Comparison of ENCODE assay signal across 8 mouse cellular contexts in genomic region chr11:70220323-70220722, GRCm38 (mm10). TPM values are rescaled to one million over a fixed set of nuclear protein-coding genes. Genes with fewer than 3 reads are reported as not detected.
A peak's percentile ranks its signal among the peaks of the same experiment; 100 is the strongest.
DNase-seq lines count a peak whose midpoint lies in the region; ATAC-seq and TF ChIP-seq lines count a peak whose summit lies in the region.

No protein-coding gene starts in this region.

- H3K4me1 ChIP-seq in neural tube, embryonic 11.5 days (ENCODE audit: control insufficient read depth, insufficient read depth, low read length): peaks cover 17% of the 10 kb centered on the region
- peaks cover 23% of the 10 kb centered on the region for H3K4me1 ChIP-seq in hindbrain, postnatal 0 days (ENCODE audit: insufficient read depth, low read length)

- peak overlapping the region; percentile 50 for H3K4me3 ChIP-seq in neural tube, embryonic 11.5 days (ENCODE audit: low read depth, low read length)
- peak overlapping the region; percentile 54 for H3K4me3 ChIP-seq in hindbrain, postnatal 0 days (ENCODE audit: low read length)
- H3K4me3 ChIP-seq in myocyte: peak overlapping the region; percentile 59

- H3K36me3 ChIP-seq in neural tube, embryonic 11.5 days (ENCODE audit: control insufficient read depth, insufficient read depth, low read length): no peaks in the 10 kb centered on the region
- peaks cover 3% of the 10 kb centered on the region; the same call in 1 of the 2 replicates for H3K36me3 ChIP-seq in hindbrain, postnatal 0 days (ENCODE audit: insufficient read depth, low read length)
- no peaks in the 10 kb centered on the region for H3K36me3 ChIP-seq in myocyte (ENCODE audit: control insufficient read depth, insufficient read depth)

- no peak for TF ChIP-seq POLR2A in myocyte (IDR thresholded peaks at IDR 0.05; ENCODE audit: insufficient read length, low read depth)

- peak overlapping the region; percentile 0 for H3ac ChIP-seq in myocyte (ENCODE audit: control insufficient read depth, insufficient read length)

- peak; percentile 65 for DNase-seq in cerebellum, adult 11 months
- DNase-seq in neural tube, embryonic 11.5 days (ENCODE audit: low spot score): no peak
- no peak for DNase-seq in neural tube, embryonic 10.5 days (ENCODE audit: extremely low spot score, low spot score)
- no peak for DNase-seq in hindbrain, postnatal 0 days (ENCODE audit: low spot score)
- DNase-seq in B cell, adult 2 months: no peak
- DNase-seq in gastrocnemius, postnatal 4 days (ENCODE audit: low spot score in 2 of 2): no peak

- no peak for TF ChIP-seq CTCF in hindbrain, postnatal 0 days (IDR thresholded peaks at IDR 0.05; ENCODE audit: low read depth)

- peaks cover 21% of the 10 kb centered on the region for H3K27me3 ChIP-seq in neural tube, embryonic 11.5 days (ENCODE audit: control insufficient read depth, insufficient read depth, low read length)
- H3K27me3 ChIP-seq in hindbrain, postnatal 0 days (ENCODE audit: insufficient read depth, low read length): no peaks in the 10 kb centered on the region
- no peaks in the 10 kb centered on the region for H3K27me3 ChIP-seq in myocyte (ENCODE audit: control insufficient read depth, insufficient read depth, insufficient read length)

- ATAC-seq in cerebellum, adult (ENCODE audit: insufficient number of reproducible peaks, low FRiP score, low TSS enrichment): no peak
- ATAC-seq in neural tube, embryonic 11.5 days (ENCODE audit: insufficient read depth, low FRiP score, low TSS enrichment): no peak; the same call in 1 of the 2 replicates
- ATAC-seq in hindbrain, postnatal 0 days: peak; percentile 1; the same call in 1 of the 2 replicates

- no peaks in the 10 kb centered on the region for H3K79me2 ChIP-seq in myocyte (ENCODE audit: control insufficient read depth, insufficient read depth)

- peak overlapping the region; percentile 72 for H3K27ac ChIP-seq in neural tube, embryonic 11.5 days (ENCODE audit: low read depth, low read length)
- H3K27ac ChIP-seq in hindbrain, postnatal 0 days: peak overlapping the region; percentile 82

- under 1% methylated on average over 24 of the region's 24 CpGs for WGBS in neural tube, embryonic 11.5 days
- under 1% methylated on average over 24 of the region's 24 CpGs for WGBS in hindbrain, postnatal 0 days

- H3K9ac ChIP-seq in neural tube, embryonic 11.5 days (ENCODE audit: low read length): peak overlapping the region; percentile 86
- H3K9ac ChIP-seq in hindbrain, postnatal 0 days (replicated peaks; ENCODE audit: low read length): peak overlapping the region; percentile 68

- H3K4me2 ChIP-seq in neural tube, embryonic 11.5 days (ENCODE audit: low read depth): peak overlapping the region; percentile 92
- peak overlapping the region; percentile 67 for H3K4me2 ChIP-seq in hindbrain, postnatal 0 days (ENCODE audit: low read depth, low read length)
- peak overlapping the region; percentile 100 for H3K4me2 ChIP-seq in myocyte (ENCODE audit: low read depth)

- H3K9me3 ChIP-seq in neural tube, embryonic 11.5 days (ENCODE audit: control insufficient read depth, low read length): no peaks in the 10 kb centered on the region
- no peaks in the 10 kb centered on the region for H3K9me3 ChIP-seq in hindbrain, postnatal 0 days (ENCODE audit: low read length)

TF ChIP-seq in myocyte, 11 proteins besides CTCF, POLR2A, EP300 and RAD21:
- TF ChIP-seq POLR2AphosphoS2 (IDR thresholded peaks at IDR 0.05; ENCODE audit: insufficient read length, low read depth) (no peak), CEBPB (IDR thresholded peaks at IDR 0.05; ENCODE audit: insufficient read depth, poor library complexity, severe bottlenecking) (no peak), USF1 (IDR thresholded peaks at IDR 0.05; ENCODE audit: low read depth) (no peak), MYOD1 (IDR thresholded peaks at IDR 0.05; ENCODE audit: control insufficient read depth in 1 of 3, insufficient read length in 2 of 3, low read depth in 2 of 3) (no peak), E2F4 (IDR thresholded peaks at IDR 0.05; ENCODE audit: insufficient read depth) (no peak), MYOG (IDR thresholded peaks at IDR 0.05; ENCODE audit: control insufficient read depth in 1 of 3, insufficient read depth in 1 of 3, insufficient read length in 2 of 3, low read depth in 2 of 3) (no peak), TCF3 (IDR thresholded peaks at IDR 0.05; ENCODE audit: insufficient read length, low read depth) (no peak), MAX (IDR thresholded peaks at IDR 0.05; ENCODE audit: low read depth) (no peak), SRF (IDR thresholded peaks at IDR 0.05; ENCODE audit: control insufficient read depth, insufficient read length, low read depth) (no peak), REST (IDR thresholded peaks at IDR 0.05; ENCODE audit: insufficient read depth, insufficient read length) (no peak), TCF12 (IDR thresholded peaks at IDR 0.05; ENCODE audit: insufficient read depth, poor library complexity, severe bottlenecking) (no peak)

RNA-seq across cellular contexts. Expression of gene Slc16a13, which starts 0.5 kb away (rescaled TPM):
- 14.3 and 16.9 TPM in 2 replicates for polyA plus RNA-seq in neural tube, embryonic 11.5 days (2014; fragmentation: Nextera tagmentation; extraction: Ambion mirVana)
- 15.3 and 17.2 TPM in 2 replicates for total RNA-seq in hindbrain, postnatal 0 days (2014; rRNA removed)
- 9.4 and 10.8 TPM in 2 replicates for polyA plus RNA-seq in hindbrain, postnatal 0 days (2015; fragmentation: Nextera tagmentation; extraction: Ambion mirVana)
- polyA plus RNA-seq in myocyte (2012; fragmentation: generic; extraction: Trizol): 4.8 TPM
- 1 to 10 TPM; 2.6 to 3.2 TPM for total RNA-seq in gastrocnemius, postnatal 4 days (2021)

RNA-seq across cellular contexts. Expression of gene Slc16a11, which starts 7.8 kb away (rescaled TPM):
- polyA plus RNA-seq in neural tube, embryonic 11.5 days (2014; fragmentation: Nextera tagmentation; extraction: Ambion mirVana): 0.27 and 0.50 TPM in 2 replicates
- 13.4 and 23.7 TPM in 2 replicates for total RNA-seq in hindbrain, postnatal 0 days (2014; rRNA removed)
- polyA plus RNA-seq in hindbrain, postnatal 0 days (2015; fragmentation: Nextera tagmentation; extraction: Ambion mirVana): 12.9 and 14.3 TPM in 2 replicates
- polyA plus RNA-seq in myocyte (2012; fragmentation: generic; extraction: Trizol): 17.4 TPM
- not detected for total RNA-seq in gastrocnemius, postnatal 4 days (2021)

RNA-seq across cellular contexts. Expression of gene Bcl6b, which starts 9.3 kb away (rescaled TPM):
- 6.2 and 7.4 TPM in 2 replicates for polyA plus RNA-seq in neural tube, embryonic 11.5 days (2014; fragmentation: Nextera tagmentation; extraction: Ambion mirVana)
- total RNA-seq in hindbrain, postnatal 0 days (2014; rRNA removed): 4.9 and 5.0 TPM in 2 replicates
- polyA plus RNA-seq in hindbrain, postnatal 0 days (2015; fragmentation: Nextera tagmentation; extraction: Ambion mirVana): 2.4 and 2.7 TPM in 2 replicates
- polyA plus RNA-seq in myocyte (2012; fragmentation: generic; extraction: Trizol): 2.8 TPM
- total RNA-seq in gastrocnemius, postnatal 4 days (2021): 10 to 100 TPM; 20.2 to 22.2 TPM

RNA-seq across cellular contexts. Expression of gene 0610010K14Rik, which starts 17.4 kb away (rescaled TPM):
- polyA plus RNA-seq in neural tube, embryonic 11.5 days (2014; fragmentation: Nextera tagmentation; extraction: Ambion mirVana): 183 and 204 TPM in 2 replicates
- total RNA-seq in hindbrain, postnatal 0 days (2014; rRNA removed): 61.6 and 96.0 TPM in 2 replicates
- 172 and 185 TPM in 2 replicates for polyA plus RNA-seq in hindbrain, postnatal 0 days (2015; fragmentation: Nextera tagmentation; extraction: Ambion mirVana)
- polyA plus RNA-seq in myocyte (2012; fragmentation: generic; extraction: Trizol): 75.5 TPM
- 10 to 100 TPM; 51.4 to 56.9 TPM for total RNA-seq in gastrocnemius, postnatal 4 days (2021)

RNA-seq across cellular contexts. Expression of gene Gm21988, which starts 19.3 kb away (rescaled TPM):
- 10.8 and 11.5 TPM in 2 replicates for polyA plus RNA-seq in neural tube, embryonic 11.5 days (2014; fragmentation: Nextera tagmentation; extraction: Ambion mirVana)
- 1.9 and 2.8 TPM in 2 replicates for total RNA-seq in hindbrain, postnatal 0 days (2014; rRNA removed)
- 14.2 and 15.2 TPM in 2 replicates for polyA plus RNA-seq in hindbrain, postnatal 0 days (2015; fragmentation: Nextera tagmentation; extraction: Ambion mirVana)
- polyA plus RNA-seq in myocyte (2012; fragmentation: generic; extraction: Trizol): 9.2 TPM
- 1 to 10 TPM; 2.5 to 4.1 TPM for total RNA-seq in gastrocnemius, postnatal 4 days (2021)
